Mouse (Mus musculus) midbrain, embryonic 11.5 days (tissue): ENCODE results near the gene Arpc3. TPM values are rescaled to one million over a fixed set of nuclear protein-coding genes. Genes with fewer than 3 reads are reported as not detected.
A peak's percentile ranks its signal among the peaks of the same experiment; 100 is the strongest.

Experiments used
- ATAC-seq: fragments of 200-750 bp; cut with Nextera tagmentation; 2 replicates; pipeline ENCODE4 v1.8.0; 2017; ENCODE audit warnings: moderate TSS enrichment, moderate library complexity; ENCODE audit not compliant: low FRiP score
- DNase-seq: peaks from one replicate; pipeline ENCODE4 v3.0.0; 2015; ENCODE audit warnings: low spot score; ENCODE audit errors: missing footprints
- H3K27ac ChIP-seq: fragments of 300-500 bp; sonication (generic); 2 replicates; pipeline ENCODE4 v1.5.1; 2014; ENCODE audit warnings: low read depth, low read length
- H3K27me3 ChIP-seq: fragments of 300-500 bp; sonication (generic); 2 replicates; pipeline ENCODE4 v1.6.1; 2014; ENCODE audit warnings: mild to moderate bottlenecking, low read length, moderate library complexity, mixed read lengths; ENCODE audit not compliant: control insufficient read depth, insufficient read depth
- H3K36me3 ChIP-seq: fragments of 300-500 bp; sonication (generic); 2 replicates; pipeline ENCODE4 v1.6.1; 2014; ENCODE audit warnings: mild to moderate bottlenecking, low read length, moderate library complexity, mixed read lengths; ENCODE audit not compliant: control insufficient read depth, insufficient read depth
- H3K4me1 ChIP-seq: fragments of 300-500 bp; sonication (generic); 2 replicates; pipeline ENCODE4 v1.6.1; 2014; ENCODE audit warnings: low read length; ENCODE audit not compliant: control insufficient read depth, insufficient read depth
- H3K4me2 ChIP-seq: fragments of 300-500 bp; sonication (generic); 2 replicates; pipeline ENCODE4 v1.6.1; 2014; ENCODE audit warnings: mild to moderate bottlenecking, moderate library complexity
- H3K4me3 ChIP-seq: fragments of 300-500 bp; sonication (generic); 2 replicates; pipeline ENCODE4 v1.5.1; 2014; ENCODE audit warnings: low read depth, low read length
- H3K9ac ChIP-seq: fragments of 300-500 bp; sonication (generic); 2 replicates; pipeline ENCODE4 v1.6.1; 2014; ENCODE audit warnings: low read length
- H3K9me3 ChIP-seq: fragments of 300-500 bp; sonication (generic); 2 replicates; pipeline ENCODE4 v1.6.1; 2016; ENCODE audit warnings: low read length; ENCODE audit not compliant: control insufficient read depth
- WGBS: fragments of 180-500 bp; shearing (Covaris S2); extraction: QIAGEN DNeasy Blood & Tissue Kit; methylation state at CpG from one replicate; pipeline ENCODE4 v1.1.7; 2014; 5-methylcytosine and 5-hydroxymethylcytosine counted together
- polyA plus RNA-seq: library from polyadenylated mRNA; unstranded; fragments of >200 nt; fragmentation: Nextera tagmentation; extraction: Ambion mirVana; gene quantifications from 2 replicates; pipeline ENCODE4 v1.2.1, GENCODE M21; 2014

The Arpc3 gene
- polyA plus RNA-seq, 1 experiment from 2014 or later = 65.3 TPM

DNA sequence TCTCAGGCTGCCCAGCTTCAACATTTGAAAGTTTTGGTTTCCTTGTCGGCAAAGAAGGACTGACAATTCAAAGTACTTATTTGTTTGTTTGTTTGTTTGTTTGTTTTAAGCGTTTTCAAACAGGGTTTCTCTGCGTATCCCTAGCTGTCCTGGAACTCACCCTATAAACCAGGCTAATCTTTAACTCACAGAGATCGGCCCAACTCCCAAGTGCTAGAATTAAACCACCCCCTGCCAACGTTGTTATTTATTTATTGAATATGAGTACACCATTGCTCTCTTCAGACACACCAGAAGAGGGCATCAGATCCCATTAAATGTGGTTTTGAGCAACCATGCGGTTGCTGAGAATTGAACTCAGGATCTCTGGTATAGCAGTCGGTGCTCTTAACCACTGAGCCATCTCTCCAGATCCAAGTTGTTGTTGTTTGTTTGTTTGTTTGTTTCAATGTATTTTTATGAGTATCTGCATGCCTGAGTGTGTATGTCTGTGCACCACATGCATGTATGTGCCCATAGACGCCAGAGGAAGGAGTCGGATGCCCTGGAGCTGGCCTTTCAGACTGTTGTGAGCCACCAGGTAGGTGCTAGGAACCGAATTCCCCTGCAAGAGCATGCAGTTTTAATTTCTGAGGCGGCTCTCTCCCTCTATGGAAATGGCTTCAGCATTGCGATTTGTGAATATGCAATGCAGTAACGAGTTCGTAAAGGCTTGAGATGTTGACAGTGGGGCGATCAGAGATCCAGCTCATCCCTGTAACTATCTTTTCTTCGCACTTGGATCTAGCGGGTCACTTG, 29.8 kb downstream of the Arpc3 start, which contains the start of gene Anapc7:
Anapc7 (plus strand) TSS at position 423 of the 798 bp plus-strand sequence.
- Histone ChIP-seq H3K4me3 (peak within 1 kb of the TSS; percentile 99), H3K36me3 (no peaks in the 10 kb centered on the region), H3K27ac (peak within 1 kb of the TSS; percentile 81), H3K4me2 (peak within 1 kb of the TSS; percentile 83), H3K9me3 (no peaks in the 10 kb centered on the region), H3K27me3 (no peaks in the 10 kb centered on the region), H3K4me1 (peaks cover 7% of the 10 kb centered on the region), H3K9ac (peak within 1 kb of the TSS; percentile 93)
- DNase-seq (no peak), ATAC-seq (peak; percentile 19; the same call in 1 of the 2 replicates)
- WGBS = 25% methylated on average over 17 of the region's 17 CpGs

DNA sequence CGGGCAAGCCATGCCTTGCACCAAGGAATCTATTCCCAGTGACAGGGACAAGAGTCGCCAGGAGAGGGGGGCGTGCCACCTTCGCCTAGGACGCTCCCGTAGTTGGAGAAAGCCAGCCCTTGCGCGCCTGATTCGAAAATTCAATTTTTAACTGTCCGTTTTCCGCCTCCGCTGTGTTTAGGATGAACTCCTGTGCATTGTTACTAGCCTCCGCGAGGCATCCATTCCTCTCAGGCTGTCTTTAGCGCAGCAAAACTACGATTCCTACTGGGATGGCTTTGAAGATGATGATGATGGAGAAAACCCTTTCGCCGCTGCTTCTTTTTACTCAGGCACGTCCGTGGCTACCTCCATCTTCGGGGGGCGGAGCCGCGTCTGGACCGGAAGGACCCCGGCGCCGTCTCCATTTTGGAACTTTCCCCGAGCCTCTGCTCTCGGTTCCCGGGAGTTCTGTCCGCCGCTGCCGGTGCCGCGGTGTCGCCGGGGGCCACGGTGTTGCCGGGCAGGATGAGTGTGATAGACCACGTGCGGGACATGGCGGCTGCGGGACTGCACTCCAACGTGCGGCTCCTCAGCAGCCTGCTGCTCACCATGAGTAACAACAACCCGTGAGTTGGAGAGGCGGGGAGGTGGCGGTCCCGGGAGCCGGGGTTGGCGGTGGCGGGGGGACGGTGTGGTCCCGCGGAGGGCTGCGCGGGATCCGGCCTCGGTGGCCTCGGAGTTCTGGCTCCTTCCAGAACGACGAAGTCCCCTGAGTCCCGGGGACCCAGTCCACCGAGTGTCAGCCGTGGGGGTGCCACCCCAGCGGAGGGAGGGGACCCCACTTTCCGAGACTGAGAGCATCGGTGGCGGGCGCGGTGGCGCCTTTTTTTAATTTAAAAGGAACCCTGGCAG, 30.6 kb downstream of the Arpc3 start:
- ATAC-seq (peak; percentile 92), DNase-seq (peak; percentile 99)
- WGBS = under 1% methylated on average over 73 of the region's 73 CpGs
- peak overlapping the region; percentile 93 for H3K9ac ChIP-seq
- H3K9me3 ChIP-seq = no peaks in the 10 kb centered on the region
- H3K27me3 ChIP-seq = no peaks in the 10 kb centered on the region
- peak overlapping the region; percentile 83 for H3K4me2 ChIP-seq
- peak overlapping the region; percentile 81 for H3K27ac ChIP-seq
- H3K4me3 ChIP-seq = peak overlapping the region; percentile 99
- H3K4me1 ChIP-seq = peaks cover 7% of the 10 kb centered on the region
- H3K36me3 ChIP-seq = no peaks in the 10 kb centered on the region

DNA sequence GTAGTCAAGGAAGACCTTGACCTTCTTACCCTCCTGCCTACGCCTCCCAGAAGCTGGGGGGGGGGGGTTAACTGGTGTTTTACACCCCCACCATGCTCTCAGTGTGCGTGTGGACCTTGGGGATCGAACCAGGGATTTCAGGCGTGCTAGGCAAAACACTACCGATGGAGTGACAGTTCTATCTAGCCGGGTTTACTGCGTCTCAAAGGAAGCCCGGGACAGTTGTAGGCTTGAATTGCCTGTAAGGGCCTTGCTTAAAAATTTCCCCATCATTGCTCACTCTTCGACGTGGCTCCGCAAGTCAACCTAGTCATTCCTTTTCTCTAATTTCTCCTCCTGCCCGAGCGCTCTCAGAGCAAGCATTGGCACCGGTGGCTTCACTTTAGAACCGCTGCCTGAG, 31.4 kb downstream of the Arpc3 start:
- Histone ChIP-seq H3K36me3 (peaks cover 2% of the 10 kb centered on the region), H3K4me2 (peak overlapping the region; percentile 83), H3K27me3 (no peaks in the 10 kb centered on the region), H3K27ac (no peak overlapping the region), H3K9ac (peak overlapping the region; percentile 93), H3K9me3 (no peaks in the 10 kb centered on the region), H3K4me1 (peaks cover 7% of the 10 kb centered on the region), H3K4me3 (peak overlapping the region; percentile 99)
- WGBS = 39% methylated on average over 15 of the region's 15 CpGs
- no peak for ATAC-seq
- no peak for DNase-seq

DNA sequence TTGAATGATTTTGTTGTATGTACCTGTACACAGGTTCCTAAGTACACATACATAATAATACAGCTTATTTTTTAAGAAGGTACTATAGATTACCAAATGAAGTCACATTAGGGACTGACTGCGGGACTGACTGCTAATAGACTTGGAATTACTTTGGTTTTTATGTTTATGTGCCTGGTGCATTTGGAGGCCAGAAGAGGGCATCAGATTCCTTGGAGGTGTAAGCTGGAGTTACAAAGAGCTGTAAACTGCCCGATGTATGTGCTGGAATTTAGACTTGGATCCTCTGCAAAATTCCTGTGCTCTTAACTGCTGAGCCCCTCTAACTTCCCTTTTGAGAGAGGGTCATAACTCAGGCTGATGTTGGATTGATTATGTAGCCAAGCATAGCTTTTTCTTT, 33.9 kb downstream of the Arpc3 start:
- 94% methylated on average over 2 of the region's 2 CpGs for WGBS
- peaks cover 7% of the 10 kb centered on the region for H3K4me1 ChIP-seq

DNA sequence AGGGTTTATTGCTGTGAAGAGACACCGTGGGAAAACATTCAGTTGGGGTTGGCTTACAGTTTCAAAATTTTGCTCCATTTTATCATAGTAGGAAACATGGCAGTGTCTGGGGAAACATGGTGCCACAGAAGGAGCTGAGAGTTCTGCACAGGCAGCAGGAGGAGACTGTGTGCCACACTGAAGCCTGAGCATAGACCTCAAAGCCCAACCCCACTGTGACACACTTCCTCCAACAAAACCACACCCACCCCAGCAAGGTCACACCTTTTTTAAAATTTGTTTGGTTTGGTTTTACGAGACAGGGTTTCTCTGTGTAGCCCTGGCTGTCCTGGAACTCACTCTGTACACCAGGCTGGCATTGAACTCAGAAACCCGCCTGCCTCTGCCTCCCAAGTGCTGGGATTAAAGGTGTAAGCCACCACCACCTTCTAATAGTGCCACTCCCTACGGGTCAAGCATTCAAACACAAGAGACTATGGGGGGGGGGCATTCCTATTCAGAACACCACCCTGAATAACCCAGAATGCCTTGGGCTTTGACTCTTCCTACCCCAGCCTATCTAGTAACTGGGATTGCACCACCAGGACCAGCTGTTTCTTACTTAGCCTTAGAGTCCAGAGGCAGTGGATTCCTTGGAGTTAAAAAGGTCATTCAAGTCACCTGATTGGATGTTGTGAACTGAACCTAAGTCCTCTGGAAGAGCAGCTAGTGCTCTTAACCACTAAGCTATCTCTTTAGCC, 38.5 kb downstream of the Arpc3 start:
- H3K4me1 ChIP-seq = no peaks in the 10 kb centered on the region
- H3K27me3 ChIP-seq = no peaks in the 10 kb centered on the region
- no peak overlapping the region for H3K4me3 ChIP-seq
- H3K27ac ChIP-seq = no peak overlapping the region
- H3K9ac ChIP-seq = no peak overlapping the region
- no peak for ATAC-seq
- 94% methylated on average over 4 of the region's 4 CpGs for WGBS
- no peak overlapping the region for H3K4me2 ChIP-seq
- H3K9me3 ChIP-seq = no peaks in the 10 kb centered on the region
- no peak for DNase-seq
- peaks cover 37% of the 10 kb centered on the region for H3K36me3 ChIP-seq

More for the DNA sequence above, 33.9 kb downstream of the Arpc3 start:
- no peak overlapping the region for H3K4me3 ChIP-seq
- H3K4me2 ChIP-seq = no peak overlapping the region
- no peak overlapping the region for H3K9ac ChIP-seq
- DNase-seq = no peak
- H3K36me3 ChIP-seq = peaks cover 16% of the 10 kb centered on the region
- no peaks in the 10 kb centered on the region for H3K9me3 ChIP-seq
- no peak for ATAC-seq
- H3K27me3 ChIP-seq = no peaks in the 10 kb centered on the region
- H3K27ac ChIP-seq = no peak overlapping the region

DNA sequence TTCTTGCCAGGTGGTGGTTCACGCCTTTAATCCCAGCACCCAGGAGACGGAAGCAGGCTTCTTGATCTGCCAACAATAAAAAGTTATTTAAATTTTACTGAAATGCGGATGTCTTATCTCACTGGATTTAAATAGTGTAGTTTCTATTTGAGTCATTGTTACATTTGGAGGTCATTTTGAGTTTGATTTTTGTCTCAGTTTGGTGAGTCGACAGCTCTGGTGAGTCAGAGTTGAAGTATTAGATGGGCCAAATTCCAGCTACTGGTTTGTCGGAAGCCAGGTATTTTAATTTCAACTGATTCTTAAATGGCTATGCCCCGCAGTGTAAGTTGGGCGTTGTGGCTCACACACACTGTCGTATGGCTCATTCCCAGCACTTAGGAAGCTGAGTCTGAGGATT, 39.5 kb downstream of the Arpc3 start:
- no peak overlapping the region for H3K9ac ChIP-seq
- no peaks in the 10 kb centered on the region for H3K4me1 ChIP-seq
- no peak overlapping the region for H3K27ac ChIP-seq
- no peaks in the 10 kb centered on the region for H3K27me3 ChIP-seq
- H3K36me3 ChIP-seq = peaks cover 42% of the 10 kb centered on the region
- no peak overlapping the region for H3K4me3 ChIP-seq
- no peak overlapping the region for H3K4me2 ChIP-seq
- DNase-seq = no peak
- no peak for ATAC-seq
- 98% methylated on average over 8 of the region's 8 CpGs for WGBS
- H3K9me3 ChIP-seq = no peaks in the 10 kb centered on the region

DNA sequence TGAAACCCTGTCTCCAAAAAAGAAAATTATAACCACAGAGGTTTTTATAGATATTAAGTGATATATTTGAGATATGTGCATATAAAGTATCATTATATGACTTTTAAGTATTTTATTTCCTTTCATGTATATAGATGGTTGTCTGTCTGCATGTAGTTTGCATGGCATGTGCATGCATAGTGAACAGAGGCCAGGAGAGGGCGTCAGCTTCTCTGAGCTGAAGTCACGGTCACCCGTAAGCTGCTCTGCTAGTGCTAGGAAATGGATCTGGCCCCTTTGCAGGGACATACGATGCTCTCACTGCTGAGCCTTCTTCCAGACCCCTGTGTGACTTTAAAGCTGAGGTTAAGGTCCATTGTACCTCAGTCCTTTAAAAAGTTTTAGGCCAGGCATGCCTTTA, 42.9 kb downstream of the Arpc3 start:
- H3K27ac ChIP-seq = no peak overlapping the region
- ATAC-seq (no peak), DNase-seq (no peak)
- 81% methylated on average over 4 of the region's 4 CpGs for WGBS
- no peaks in the 10 kb centered on the region for H3K4me1 ChIP-seq
- H3K36me3 ChIP-seq = peaks cover 54% of the 10 kb centered on the region
- H3K4me3 ChIP-seq = no peak overlapping the region
- H3K9ac ChIP-seq = no peak overlapping the region
- H3K4me2 ChIP-seq = no peak overlapping the region
- no peaks in the 10 kb centered on the region for H3K27me3 ChIP-seq
- H3K9me3 ChIP-seq = no peaks in the 10 kb centered on the region

DNA sequence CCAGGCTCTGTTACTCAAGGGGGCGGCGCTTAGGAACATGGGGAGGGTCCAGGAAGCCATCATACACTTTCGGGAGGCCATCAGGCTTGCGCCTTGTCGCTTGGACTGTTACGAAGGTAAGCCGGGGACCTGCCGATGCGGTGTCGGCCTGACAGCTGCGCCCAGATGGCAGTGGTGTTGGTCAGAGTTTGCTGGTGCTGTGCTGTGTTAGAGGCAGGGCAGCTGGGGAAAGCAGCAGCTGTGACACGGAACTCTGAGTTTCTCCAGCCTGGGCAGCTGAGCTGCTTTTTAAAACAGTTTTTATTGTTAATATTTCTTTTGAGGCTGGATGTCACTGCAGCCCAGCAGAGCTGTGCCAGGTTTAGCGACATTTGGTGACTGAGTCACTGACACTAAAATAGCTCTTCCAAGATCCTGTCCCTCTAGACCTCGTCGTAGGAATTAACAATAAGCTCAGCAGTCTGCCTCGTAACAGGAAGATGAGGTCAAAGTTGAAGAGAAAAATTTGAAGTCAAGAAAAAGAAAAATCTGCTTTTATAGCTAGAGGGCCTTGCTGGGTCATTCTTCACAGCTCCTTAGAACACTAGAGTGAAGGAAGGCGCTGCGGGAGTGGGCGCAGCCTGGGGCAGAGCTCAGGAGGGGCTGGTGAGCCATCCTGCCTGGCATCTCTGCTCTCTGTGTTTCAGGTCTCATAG, 47.9 kb downstream of the Arpc3 start:
- no peak overlapping the region for H3K4me3 ChIP-seq
- H3K9me3 ChIP-seq = no peaks in the 10 kb centered on the region
- H3K27ac ChIP-seq = no peak overlapping the region
- H3K4me2 ChIP-seq = no peak overlapping the region
- ATAC-seq (no peak), DNase-seq (no peak)
- H3K27me3 ChIP-seq = no peaks in the 10 kb centered on the region
- 90% methylated on average over 19 of the region's 19 CpGs for WGBS
- H3K9ac ChIP-seq = no peak overlapping the region
- H3K36me3 ChIP-seq = peaks cover 49% of the 10 kb centered on the region
- H3K4me1 ChIP-seq = no peaks in the 10 kb centered on the region
